Mouse (Mus musculus) hindbrain, postnatal 0 days (tissue): Measurements from ENCODE around the gene Fam13c. TPM values are rescaled to one million over a fixed set of nuclear protein-coding genes. Genes with fewer than 3 reads are reported as not detected.

Experiments used
- ATAC-seq: fragments of 200-750 bp; cut with Nextera tagmentation; 2 replicates; pipeline ENCODE4 v1.8.0; 2017; ENCODE audit warnings: mild to moderate bottlenecking, moderate TSS enrichment, moderate library complexity
- DNase-seq: peaks from one replicate; pipeline ENCODE4 v3.0.0-alpha.2; 2015; ENCODE audit warnings: low spot score
- H3K27ac ChIP-seq: fragments of 300-500 bp; sonication (generic); 2 replicates; pipeline ENCODE4 v1.5.1; 2014; ENCODE audit warnings: mild to moderate bottlenecking
- H3K27me3 ChIP-seq: fragments of 300-500 bp; sonication (generic); 2 replicates; pipeline ENCODE4 v1.6.1; 2014; ENCODE audit warnings: low read length, mixed read lengths; ENCODE audit not compliant: insufficient read depth
- H3K36me3 ChIP-seq: fragments of 300-500 bp; sonication (generic); 2 replicates; pipeline ENCODE4 v1.6.1; 2014; ENCODE audit warnings: low read length, mixed read lengths; ENCODE audit not compliant: insufficient read depth
- H3K4me1 ChIP-seq: fragments of 300-500 bp; sonication (generic); 2 replicates; pipeline ENCODE4 v1.6.1; 2014; ENCODE audit warnings: antibody characterized with exemption, low read length, mixed read lengths; ENCODE audit not compliant: insufficient read depth
- H3K4me2 ChIP-seq: fragments of 300-500 bp; sonication (generic); 2 replicates; pipeline ENCODE4 v1.6.1; 2014; ENCODE audit warnings: low read depth, mild to moderate bottlenecking, low read length, moderate library complexity, mixed read lengths
- H3K4me3 ChIP-seq: fragments of 300-500 bp; sonication (generic); 2 replicates; pipeline ENCODE4 v1.5.1; 2014; ENCODE audit warnings: low read length
- H3K9ac ChIP-seq: fragments of 300-500 bp; sonication (generic); replicated peaks from 2 replicates; pipeline ENCODE4 v1.6.1; 2014; ENCODE audit warnings: mild to moderate bottlenecking, low read length, moderate library complexity, mixed read lengths
- H3K9me3 ChIP-seq: fragments of 300-500 bp; sonication (generic); 2 replicates; pipeline ENCODE4 v1.6.1; 2016; ENCODE audit warnings: low read length, mixed read lengths
- CTCF ChIP-seq: IDR thresholded peaks from 2 replicates; pipeline ENCODE4 v1.5.1; 2016; ENCODE audit warnings: antibody characterized with exemption, control low read depth, low read depth
- WGBS: fragments of 180-500 bp; shearing (Covaris S2); extraction: QIAGEN DNeasy Blood & Tissue Kit; methylation state at CpG from one replicate; pipeline ENCODE4 v1.1.7; 2014; 5-methylcytosine and 5-hydroxymethylcytosine counted together
- polyA plus RNA-seq: library from polyadenylated mRNA; unstranded; fragments of >200 nt; fragmentation: Nextera tagmentation; extraction: Ambion mirVana; gene quantifications from 2 replicates; pipeline ENCODE4 v1.2.1, GENCODE M21; 2015
- total RNA-seq: library from RNA; depleted of rRNA; stranded (reverse); fragments of >200 nt; gene quantifications from 2 replicates; pipeline ENCODE4 v1.2.3, GENCODE M21; 2014

The Fam13c gene
- total and polyA plus RNA-seq, 2 experiments from 2014 or later: 6.8 to 18.3 TPM

DNA sequence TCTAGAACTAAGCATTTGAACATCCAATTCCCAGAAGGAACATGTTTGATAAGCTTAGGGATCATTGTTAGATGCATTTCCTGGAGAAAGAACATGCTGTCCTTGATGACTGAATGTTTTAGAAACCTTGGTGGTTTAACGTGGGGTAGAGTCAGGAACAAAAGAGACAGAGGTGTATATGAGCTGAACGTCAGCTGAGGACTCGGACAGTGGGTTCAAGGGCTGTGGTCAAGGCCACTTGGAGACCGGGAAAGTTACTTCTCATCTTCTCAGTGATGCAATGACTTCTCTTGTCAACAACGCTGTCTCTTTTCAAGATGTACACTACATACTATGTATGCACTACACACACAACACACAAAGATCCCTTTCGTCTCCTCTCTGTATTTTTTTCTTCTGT, 46.4 kb downstream of the Fam13c start:
- no peak for ATAC-seq
- no peak overlapping the region for H3K4me3 ChIP-seq
- no peak for DNase-seq
- no peak overlapping the region for H3K4me2 ChIP-seq
- TF ChIP-seq CTCF: no peak
- H3K4me1 ChIP-seq: peaks cover 8% of the 10 kb centered on the region
- 90% methylated on average over 6 of the region's 6 CpGs for WGBS
- no peaks in the 10 kb centered on the region for H3K27me3 ChIP-seq
- no peak overlapping the region for H3K27ac ChIP-seq
- H3K9me3 ChIP-seq: no peaks in the 10 kb centered on the region
- H3K36me3 ChIP-seq: no peaks in the 10 kb centered on the region
- H3K9ac ChIP-seq: no peak overlapping the region

GRCm38 (mm10) chr10:70493891-70494290, 53.6 kb downstream of the Fam13c start:
- no peak overlapping the region for H3K4me2 ChIP-seq
- H3K9me3 ChIP-seq: no peaks in the 10 kb centered on the region
- no peak overlapping the region for H3K4me3 ChIP-seq
- H3K36me3 ChIP-seq: no peaks in the 10 kb centered on the region
- H3K27ac ChIP-seq: peak overlapping the region; percentile 3; the same call in 1 of the 2 replicates
- no peaks in the 10 kb centered on the region for H3K4me1 ChIP-seq
- WGBS: 91% methylated on average over 3 of the region's 3 CpGs
- TF ChIP-seq CTCF: no peak
- ATAC-seq (no peak), DNase-seq (no peak)
- no peaks in the 10 kb centered on the region for H3K27me3 ChIP-seq
- H3K9ac ChIP-seq: no peak overlapping the region

DNA sequence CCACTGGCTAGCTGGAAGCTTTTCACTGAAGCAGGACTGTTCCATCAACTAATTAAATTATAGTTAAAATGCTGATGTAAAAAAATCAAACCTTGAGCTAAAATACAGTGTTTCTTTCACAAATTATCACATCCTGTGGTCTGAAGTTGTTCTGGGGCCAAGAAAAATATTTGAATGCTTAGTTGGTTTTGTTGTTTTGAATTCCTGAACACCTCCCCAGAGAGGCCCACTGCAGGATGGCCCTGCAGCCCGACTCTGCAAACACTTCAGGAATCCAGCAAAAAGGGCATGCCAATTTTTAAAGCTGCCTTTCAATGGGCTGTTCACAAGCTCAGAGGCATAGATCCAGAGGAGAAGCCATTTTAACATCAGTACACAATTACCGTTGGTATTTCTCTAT, 54.2 kb downstream of the Fam13c start:
- Histone ChIP-seq H3K4me3 (no peak overlapping the region), H3K4me2 (no peak overlapping the region), H3K9ac (no peak overlapping the region), H3K4me1 (no peaks in the 10 kb centered on the region), H3K9me3 (no peaks in the 10 kb centered on the region), H3K27me3 (no peaks in the 10 kb centered on the region), H3K27ac (no peak overlapping the region), H3K36me3 (no peaks in the 10 kb centered on the region)
- no peak for ATAC-seq
- WGBS: 47% methylated on average over 2 of the region's 2 CpGs
- no peak for TF ChIP-seq CTCF
- no peak for DNase-seq

- Histone ChIP-seq H3K9me3 (no peaks in the 10 kb centered on the region), H3K4me3 (no peak overlapping the region), H3K27me3 (no peaks in the 10 kb centered on the region), H3K27ac (no peak overlapping the region), H3K36me3 (no peaks in the 10 kb centered on the region), H3K9ac (no peak overlapping the region), H3K4me2 (no peak overlapping the region), H3K4me1 (no peaks in the 10 kb centered on the region)
- WGBS: 78% methylated on average over 4 of the region's 4 CpGs
- no peak for TF ChIP-seq CTCF
- DNase-seq (no peak), ATAC-seq (no peak)
Observed at GRCm38 (mm10) chr10:70495106-70496104, 55.1 kb downstream of the Fam13c start.

DNA sequence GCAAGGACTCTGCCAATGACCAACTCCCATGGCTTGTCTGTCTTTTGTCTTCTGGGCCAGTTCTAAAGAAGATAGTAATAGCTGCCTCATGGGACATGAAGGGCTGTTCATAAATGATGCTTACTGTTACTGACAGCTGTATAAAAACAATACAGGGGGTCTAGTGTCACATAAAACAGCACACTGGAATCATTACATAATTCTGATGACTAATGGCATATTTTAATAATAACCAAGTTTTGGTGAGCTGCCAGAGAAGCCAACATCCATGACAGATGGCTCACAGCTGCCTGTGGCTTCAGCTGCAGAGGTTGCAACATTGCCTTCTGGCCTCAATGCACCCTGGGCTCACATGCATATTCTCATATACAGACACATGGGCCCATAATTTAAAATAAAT, 56.7 kb downstream of the Fam13c start:
- no peaks in the 10 kb centered on the region for H3K27me3 ChIP-seq
- H3K27ac ChIP-seq: no peak overlapping the region
- H3K9me3 ChIP-seq: no peaks in the 10 kb centered on the region
- peak; percentile 57 for DNase-seq
- H3K4me1 ChIP-seq: no peaks in the 10 kb centered on the region
- TF ChIP-seq CTCF: no peak
- peak; percentile 63 for ATAC-seq
- no peak overlapping the region for H3K9ac ChIP-seq
- no peak overlapping the region for H3K4me2 ChIP-seq
- no peak overlapping the region for H3K4me3 ChIP-seq
- H3K36me3 ChIP-seq: no peaks in the 10 kb centered on the region

GRCm38 (mm10) chr10:70498328-70498727, 58.0 kb downstream of the Fam13c start:
- H3K27me3 ChIP-seq: no peaks in the 10 kb centered on the region
- no peaks in the 10 kb centered on the region for H3K36me3 ChIP-seq
- H3K9me3 ChIP-seq: no peaks in the 10 kb centered on the region
- no peak overlapping the region for H3K4me2 ChIP-seq
- 51% methylated on average over 2 of the region's 2 CpGs for WGBS
- no peak overlapping the region for H3K9ac ChIP-seq
- no peak for TF ChIP-seq CTCF
- ATAC-seq: no peak
- no peak for DNase-seq
- no peaks in the 10 kb centered on the region for H3K4me1 ChIP-seq
- H3K27ac ChIP-seq: no peak overlapping the region
- H3K4me3 ChIP-seq: no peak overlapping the region

- no peaks in the 10 kb centered on the region for H3K4me1 ChIP-seq
- 36% methylated on average over 13 of the region's 13 CpGs for WGBS
Observed at GRCm38 (mm10) chr10:70499246-70499645, 59.0 kb downstream of the Fam13c start.

More at GRCm38 (mm10) chr10:70499246-70499645, 59.0 kb downstream of the Fam13c start:
- DNase-seq (no peak), ATAC-seq (no peak)
- H3K36me3 ChIP-seq: no peaks in the 10 kb centered on the region
- H3K27me3 ChIP-seq: no peaks in the 10 kb centered on the region
- no peak overlapping the region for H3K27ac ChIP-seq
- no peak overlapping the region for H3K4me2 ChIP-seq
- no peak overlapping the region for H3K4me3 ChIP-seq
- no peak for TF ChIP-seq CTCF
- H3K9me3 ChIP-seq: no peaks in the 10 kb centered on the region
- no peak overlapping the region for H3K9ac ChIP-seq
